Mouse (Mus musculus) layer of hippocampus, adult 2 months (tissue): ENCODE measurements around the gene 1700069L16Rik. TPM values are rescaled to one million over a fixed set of nuclear protein-coding genes. Genes with fewer than 3 reads are reported as not detected.

ENCODE experiments used
- DNase-seq, 2 experiments: peaks; one replicate each; pipeline ENCODE4 v3.0.0; 2022; ENCODE audit warnings: low spot score in 2 of 2
- H3K27ac ChIP-seq: fragments of 200-600 bp; 2 replicates; pipeline ENCODE4 v1.8.1; 2022
- H3K4me3 ChIP-seq: fragments of 200-600 bp; 2 replicates; pipeline ENCODE4 v1.8.1; 2022; ENCODE audit warnings: mild to moderate bottlenecking
- CTCF ChIP-seq: fragments of 200-600 bp; conservative IDR thresholded peaks from 2 replicates; pipeline ENCODE4 v1.8.1; 2022; ENCODE audit warnings: antibody characterized with exemption, mild to moderate bottlenecking, moderate library complexity
- total RNA-seq, 2 experiments: library from RNA; stranded (reverse); gene quantifications; 2 replicates each; pipeline ENCODE4 v1.2.3; 2021

1700069L16Rik gene
- total RNA-seq, 2 experiments from 2014 or later = not detected

- Histone ChIP-seq H3K27ac (no peak overlapping the region), H3K4me3 (no peak overlapping the region)
- no peak for TF ChIP-seq CTCF
- no peak for DNase-seq
These were observed 24.2 kb upstream of the 1700069L16Rik start for GRCm38 (mm10) chr5:113748556-113749331.

GRCm38 (mm10) chr5:113747629-113748028 lies 23.1 kb upstream of the 1700069L16Rik start:
- TF ChIP-seq CTCF = peak; percentile 58
- DNase-seq = no peak
- Histone ChIP-seq H3K27ac (no peak overlapping the region), H3K4me3 (no peak overlapping the region)

- DNase-seq = no peak
- no peak overlapping the region for H3K4me3 ChIP-seq
- no peak for TF ChIP-seq CTCF
These were observed 13.2 kb upstream of the 1700069L16Rik start for GRCm38 (mm10) chr5:113737607-113738237.

GRCm38 (mm10) chr5:113736522-113737164 lies 12.1 kb upstream of the 1700069L16Rik start:
- peak overlapping the region; percentile 94 for H3K27ac ChIP-seq
- peak; percentile 38 for TF ChIP-seq CTCF
- no peak for DNase-seq

More at GRCm38 (mm10) chr5:113737607-113738237, 13.2 kb upstream of the 1700069L16Rik start:
- no peak overlapping the region for H3K27ac ChIP-seq

GRCm38 (mm10) chr5:113736113-113736502 lies 11.5 kb upstream of the 1700069L16Rik start:
- no peak for DNase-seq
- H3K27ac ChIP-seq = peak overlapping the region; percentile 94
- no peak for TF ChIP-seq CTCF

More at GRCm38 (mm10) chr5:113736522-113737164, 12.1 kb upstream of the 1700069L16Rik start:
- peak overlapping the region; percentile 83 for H3K4me3 ChIP-seq

GRCm38 (mm10) chr5:113735345-113736112 lies 11.0 kb upstream of the 1700069L16Rik start, which contains the start of gene Ficd:
Gene Ficd, plus strand, starts transcription at chr5:113735803.
- TF ChIP-seq CTCF = no peak
- Histone ChIP-seq H3K27ac (peak within 1 kb of the TSS; percentile 94), H3K4me3 (peak within 1 kb of the TSS; percentile 83)
- peak; percentile 90 for DNase-seq

More at GRCm38 (mm10) chr5:113736113-113736502, 11.5 kb upstream of the 1700069L16Rik start:
- peak overlapping the region; percentile 83 for H3K4me3 ChIP-seq

GRCm38 (mm10) chr5:113735023-113735344 lies 10.4 kb upstream of the 1700069L16Rik start:
- DNase-seq = no peak
- peak overlapping the region; percentile 83 for H3K4me3 ChIP-seq
- peak overlapping the region; percentile 94 for H3K27ac ChIP-seq
- no peak for TF ChIP-seq CTCF

- TF ChIP-seq CTCF = no peak
- H3K27ac ChIP-seq = no peak overlapping the region
- no peak overlapping the region for H3K4me3 ChIP-seq
- no peak for DNase-seq
These were observed 9.8 kb upstream of the 1700069L16Rik start for GRCm38 (mm10) chr5:113734376-113734775.

GRCm38 (mm10) chr5:113732182-113732581 lies 7.6 kb upstream of the 1700069L16Rik start:
- TF ChIP-seq CTCF = peak; percentile 91
- no peak overlapping the region for H3K4me3 ChIP-seq
- peak in 1 of 2 experiments; percentile 63 for DNase-seq
- no peak overlapping the region for H3K27ac ChIP-seq

- Histone ChIP-seq H3K4me3 (no peak overlapping the region), H3K27ac (peak overlapping the region; percentile 87)
- no peak for TF ChIP-seq CTCF
- no peak for DNase-seq
These were observed 6.6 kb upstream of the 1700069L16Rik start for GRCm38 (mm10) chr5:113731174-113731573.

- no peak overlapping the region for H3K4me3 ChIP-seq
- no peak for TF ChIP-seq CTCF
- DNase-seq = peak in 1 of 2 experiments; percentile 29
- peak overlapping the region; percentile 87 for H3K27ac ChIP-seq
These were observed 6.1 kb upstream of the 1700069L16Rik start for GRCm38 (mm10) chr5:113730641-113731121.

GRCm38 (mm10) chr5:113728691-113729090 lies 4.1 kb upstream of the 1700069L16Rik start:
- no peak for DNase-seq
- Histone ChIP-seq H3K27ac (no peak overlapping the region), H3K4me3 (no peak overlapping the region)
- TF ChIP-seq CTCF = no peak

- DNase-seq = no peak
- H3K4me3 ChIP-seq = no peak overlapping the region
- H3K27ac ChIP-seq = no peak overlapping the region
- no peak for TF ChIP-seq CTCF
These were observed 3.4 kb upstream of the 1700069L16Rik start for GRCm38 (mm10) chr5:113728011-113728410.
